In the genomic region with DNA sequence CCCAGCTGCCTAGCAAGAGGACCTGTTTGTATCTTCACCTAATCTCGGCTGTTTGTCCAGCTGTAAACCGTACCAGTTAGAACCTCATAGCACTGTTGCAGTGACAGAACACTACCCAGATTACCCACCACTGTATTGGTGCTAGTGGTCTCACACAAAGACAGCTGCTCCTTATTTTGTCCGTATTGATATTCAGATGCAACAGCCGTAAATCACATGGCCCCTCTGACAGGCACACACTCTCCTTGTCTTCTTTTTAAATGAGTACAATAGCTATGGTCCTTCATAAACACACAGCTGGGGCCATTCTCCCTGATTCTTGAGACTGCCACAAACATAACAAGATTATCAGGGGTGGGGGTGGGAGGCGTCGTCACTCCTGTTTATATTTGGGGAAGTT, we compare ENCODE assay signal across 13 mouse cellular contexts. TPM values are rescaled to one million over a fixed set of nuclear protein-coding genes. Genes with fewer than 3 reads are reported as not detected.
DNase-seq lines count a peak whose midpoint lies in the region; ATAC-seq and TF ChIP-seq lines count a peak whose summit lies in the region.
"Had no signal": no experiment of that assay in that cellular context is flagged by ENCODE, and none has a peak within 500 bp of the region (broad histone marks: within the 10 kb centered on the region; RNA-seq: fewer than 3 reads in every experiment).

No protein-coding gene starts in this region.

- no peaks in the 10 kb centered on the region for H3K9me3 ChIP-seq in MEL (replicated peaks; ENCODE audit: insufficient read depth, low read length)
- H3K9me3 ChIP-seq in forebrain, embryonic 12.5 days = no peaks in the 10 kb centered on the region
- no peaks in the 10 kb centered on the region for H3K9me3 ChIP-seq in hindbrain, embryonic 15.5 days
- H3K9me3 ChIP-seq in midbrain, postnatal 0 days (ENCODE audit: low read length) = no peaks in the 10 kb centered on the region
- no peaks in the 10 kb centered on the region for H3K9me3 ChIP-seq in kidney, embryonic 16.5 days (ENCODE audit: low read length)
- H3K9me3 ChIP-seq: intestine, embryonic 15.5 days had no signal

- TF ChIP-seq RAD21 in MEL (IDR thresholded peaks at IDR 0.05; ENCODE audit: low read depth, low read length) = no peak

- no peaks in the 10 kb centered on the region for H3K79me2 ChIP-seq in MEL (ENCODE audit: control insufficient read depth, insufficient read depth, low read length, poor library complexity)

- peak; percentile 7 for DNase-seq in MEL (ENCODE audit: low read depth, low spot score)
- DNase-seq in midbrain, postnatal 0 days (ENCODE audit: low spot score) = no peak
- DNase-seq in cerebellum, adult 9-11 months = no peak
- DNase-seq in frontal cortex, postnatal 10 days (ENCODE audit: low spot score in 2 of 2) = no peak
- DNase-seq: adrenal gland, adult 8-10 months; heart, adult 11 months; kidney, postnatal 4 days had no signal

- peak; percentile 72 for ATAC-seq in forebrain, embryonic 12.5 days (ENCODE audit: low FRiP score)
- no peak for ATAC-seq in hindbrain, embryonic 15.5 days (ENCODE audit: low FRiP score, low read depth)
- no peak for ATAC-seq in midbrain, postnatal 0 days (ENCODE audit: low FRiP score)
- ATAC-seq in kidney, embryonic 16.5 days (ENCODE audit: low FRiP score, low TSS enrichment) = no peak
- no peak for ATAC-seq in megakaryocyte progenitor cell, adult 5-6 weeks (replicated peaks; ENCODE audit: poor library complexity)

- 5% methylated on average over 6 of the region's 6 CpGs for WGBS in forebrain, embryonic 12.5 days
- 11% methylated on average over 6 of the region's 6 CpGs for WGBS in hindbrain, embryonic 15.5 days
- 9% methylated on average over 6 of the region's 6 CpGs for WGBS in midbrain, postnatal 0 days
- WGBS in kidney, embryonic 16.5 days = 46% methylated on average over 6 of the region's 6 CpGs

- TF ChIP-seq EP300 in MEL (IDR thresholded peaks at IDR 0.05; ENCODE audit: low read depth in 1 of 2, low read length in 2 of 2) = no peak

- H3K27ac ChIP-seq in MEL (ENCODE audit: control insufficient read depth, low read depth, low read length) = no peak overlapping the region
- peak overlapping the region; percentile 27; the same call in 1 of the 2 replicates for H3K27ac ChIP-seq in forebrain, embryonic 12.5 days
- no peak overlapping the region; the same call in 1 of the 2 replicates for H3K27ac ChIP-seq in hindbrain, embryonic 15.5 days (replicated peaks)
- H3K27ac ChIP-seq in midbrain, postnatal 0 days (ENCODE audit: low read depth, low read length) = no peak overlapping the region
- no peak overlapping the region for H3K27ac ChIP-seq in kidney, embryonic 16.5 days (ENCODE audit: low read length)
- H3K27ac ChIP-seq: intestine, embryonic 15.5 days had no signal

- H3K27me3 ChIP-seq in MEL (ENCODE audit: control insufficient read depth in 1 of 2, insufficient read depth in 2 of 2, low read length in 2 of 2) = no peaks in the 10 kb centered on the region
- H3K27me3 ChIP-seq in forebrain, embryonic 12.5 days = peaks cover 4% of the 10 kb centered on the region; the same call in 1 of the 2 replicates
- no peaks in the 10 kb centered on the region for H3K27me3 ChIP-seq in hindbrain, embryonic 15.5 days
- no peaks in the 10 kb centered on the region for H3K27me3 ChIP-seq in midbrain, postnatal 0 days (ENCODE audit: insufficient read depth, low read length)
- no peaks in the 10 kb centered on the region for H3K27me3 ChIP-seq in kidney, embryonic 16.5 days (ENCODE audit: insufficient read depth, low read length)
- H3K27me3 ChIP-seq: intestine, embryonic 15.5 days had no signal

- TF ChIP-seq POLR2A in MEL (IDR thresholded peaks at IDR 0.05; ENCODE audit: control insufficient read depth in 1 of 2, insufficient read depth in 1 of 2, low read depth in 1 of 2, low read length in 2 of 2, poor library complexity in 1 of 2) = no peak

- no peaks in the 10 kb centered on the region for H3K36me3 ChIP-seq in MEL (ENCODE audit: control insufficient read depth in 1 of 2, insufficient read depth in 2 of 2, low read length in 2 of 2)
- H3K36me3 ChIP-seq in forebrain, embryonic 12.5 days (replicated peaks) = no peaks in the 10 kb centered on the region
- no peaks in the 10 kb centered on the region for H3K36me3 ChIP-seq in hindbrain, embryonic 15.5 days
- H3K36me3 ChIP-seq in midbrain, postnatal 0 days (ENCODE audit: insufficient read depth, low read length) = no peaks in the 10 kb centered on the region
- H3K36me3 ChIP-seq in kidney, embryonic 16.5 days (ENCODE audit: insufficient read depth, low read length) = no peaks in the 10 kb centered on the region
- H3K36me3 ChIP-seq: intestine, embryonic 15.5 days had no signal

- no peaks in the 10 kb centered on the region for H3K4me1 ChIP-seq in MEL (ENCODE audit: control insufficient read depth in 1 of 2, insufficient read depth in 2 of 2, low read length in 2 of 2)
- H3K4me1 ChIP-seq in forebrain, embryonic 12.5 days = peaks cover 14% of the 10 kb centered on the region
- H3K4me1 ChIP-seq in hindbrain, embryonic 15.5 days (replicated peaks) = peaks cover 12% of the 10 kb centered on the region; the same call in 1 of the 2 replicates
- H3K4me1 ChIP-seq in midbrain, postnatal 0 days (ENCODE audit: insufficient read depth, low read length) = 0 out of 2 replicates have a peak, but pooled peaks cover 5% of the 10 kb centered on the region
- no peaks in the 10 kb centered on the region for H3K4me1 ChIP-seq in kidney, embryonic 16.5 days (ENCODE audit: insufficient read depth, low read length)
- H3K4me1 ChIP-seq: intestine, embryonic 15.5 days had no signal

- H3K9ac ChIP-seq in MEL (ENCODE audit: control insufficient read depth, low read depth, low read length, poor library complexity, severe bottlenecking) = no peak overlapping the region
- H3K9ac ChIP-seq in forebrain, embryonic 12.5 days = 0 out of 2 replicates have a peak overlapping the region, but pooled peaks have one; percentile 0
- H3K9ac ChIP-seq in hindbrain, embryonic 15.5 days = 0 out of 2 replicates have a peak overlapping the region, but pooled peaks have one; percentile 22
- H3K9ac ChIP-seq in midbrain, postnatal 0 days (replicated peaks; ENCODE audit: low read length, poor library complexity, severe bottlenecking) = peak overlapping the region; percentile 29; the same call in 1 of the 2 replicates
- H3K9ac ChIP-seq in kidney, embryonic 16.5 days (replicated peaks; ENCODE audit: low read length) = no peak overlapping the region
- H3K9ac ChIP-seq: intestine, embryonic 15.5 days had no signal

- peak overlapping the region; percentile 51 for H3K4me2 ChIP-seq in forebrain, embryonic 12.5 days
- peak overlapping the region; percentile 53 for H3K4me2 ChIP-seq in hindbrain, embryonic 15.5 days
- H3K4me2 ChIP-seq in midbrain, postnatal 0 days (ENCODE audit: low read depth, low read length, poor library complexity, severe bottlenecking) = peak overlapping the region; percentile 51
- H3K4me2 ChIP-seq in kidney, embryonic 16.5 days (replicated peaks; ENCODE audit: low read depth, low read length) = no peak overlapping the region
- H3K4me2 ChIP-seq: liver, embryonic 11.5 days had no signal

- no peak overlapping the region for H3K4me3 ChIP-seq in MEL (ENCODE audit: control insufficient read depth in 1 of 2, insufficient read depth in 1 of 2, low read depth in 2 of 2, low read length in 2 of 2)
- H3K4me3 ChIP-seq in forebrain, embryonic 12.5 days (replicated peaks) = peak overlapping the region; percentile 4
- H3K4me3 ChIP-seq in hindbrain, embryonic 15.5 days = peak overlapping the region; percentile 33
- peak overlapping the region; percentile 33 for H3K4me3 ChIP-seq in midbrain, postnatal 0 days (ENCODE audit: low read depth, low read length)
- no peak overlapping the region for H3K4me3 ChIP-seq in kidney, embryonic 16.5 days (ENCODE audit: low read length)
- H3K4me3 ChIP-seq: intestine, embryonic 15.5 days had no signal

- TF ChIP-seq CTCF in MEL (IDR thresholded peaks at IDR 0.05 in 2 of 3, conservative IDR thresholded peaks at IDR 0.05 in 1 of 3; ENCODE audit: control insufficient read depth in 1 of 3, insufficient read depth in 1 of 3, low read depth in 2 of 3, low read length in 3 of 3, poor library complexity in 1 of 3, severe bottlenecking in 1 of 3) = no peak
- no peak for TF ChIP-seq CTCF in midbrain, postnatal 0 days (IDR thresholded peaks at IDR 0.05)

TF ChIP-seq in MEL, 35 proteins besides CTCF, POLR2A, EP300 and RAD21 (continues in another document):
- TF ChIP-seq NELFE (IDR thresholded peaks at IDR 0.05; ENCODE audit: low read depth, low read length) (no peak), MAZ (IDR thresholded peaks at IDR 0.05; ENCODE audit: low read depth, low read length) (no peak), TCF12 (IDR thresholded peaks at IDR 0.05; ENCODE audit: low read depth, low read length) (no peak), ZKSCAN1 (IDR thresholded peaks at IDR 0.05; ENCODE audit: low read depth, low read length) (no peak), HCFC1 (IDR thresholded peaks at IDR 0.05; ENCODE audit: low read depth, low read length) (no peak), ZMIZ1 (IDR thresholded peaks at IDR 0.05; ENCODE audit: low read depth, low read length) (no peak), MAX (IDR thresholded peaks at IDR 0.05; ENCODE audit: low read length) (no peak)

RNA-seq across cellular contexts. Expression of a gene that starts 1.0 kb away (rescaled TPM):
- total RNA-seq in MEL (2012; rRNA removed) = not detected in 2 replicates
- not detected for polyA plus RNA-seq in MEL (2012; ENCODE audit: insufficient read depth in 1 of 2, insufficient read length in 2 of 2, low read depth in 1 of 2, low replicate concordance in 2 of 2, missing spikeins in 1 of 2)
- 2.6 and 3.1 TPM in 2 replicates for polyA plus RNA-seq in forebrain, embryonic 12.5 days (2016; fragmentation: Nextera tagmentation; extraction: Ambion mirVana)
- 1.4 and 1.5 TPM in 2 replicates for polyA plus RNA-seq in hindbrain, embryonic 15.5 days (2015; fragmentation: Nextera tagmentation; extraction: Ambion mirVana)
- 3.0 and 7.9 TPM in 2 replicates for total RNA-seq in midbrain, postnatal 0 days (2014; rRNA removed)
- 1.1 and 1.8 TPM in 2 replicates for polyA plus RNA-seq in midbrain, postnatal 0 days (2015; fragmentation: Nextera tagmentation; extraction: Ambion mirVana)
- 0.20 and 0.24 TPM in 2 replicates for polyA plus RNA-seq in kidney, embryonic 16.5 days (2015; fragmentation: Nextera tagmentation; extraction: Ambion mirVana)
- not detected in 2 replicates for total RNA-seq in megakaryocyte progenitor cell, adult 5-6 weeks (2015)
- not detected in 2 replicates for total RNA-seq in megakaryocyte progenitor cell, adult 5-6 weeks (2017)
- total RNA-seq: adrenal gland, adult 8-10 months had no signal

RNA-seq across cellular contexts. Expression of a gene that starts 46.2 kb away (rescaled TPM):
- 8.4 and 9.3 TPM in 2 replicates for total RNA-seq in MEL (2012; rRNA removed)
- 1 to 10 TPM in 1 of 2 experiments, not detected in 1; 7.6 TPM for polyA plus RNA-seq in MEL (2012; ENCODE audit: insufficient read depth in 1 of 2, insufficient read length in 2 of 2, low read depth in 1 of 2, low replicate concordance in 2 of 2, missing spikeins in 1 of 2)
- 26.2 TPM in 2 replicates for polyA plus RNA-seq in forebrain, embryonic 12.5 days (2016; fragmentation: Nextera tagmentation; extraction: Ambion mirVana)
- polyA plus RNA-seq in hindbrain, embryonic 15.5 days (2015; fragmentation: Nextera tagmentation; extraction: Ambion mirVana) = 13.6 and 15.1 TPM in 2 replicates
- 54.5 and 65.1 TPM in 2 replicates for total RNA-seq in midbrain, postnatal 0 days (2014; rRNA removed)
- 11.9 and 13.2 TPM in 2 replicates for polyA plus RNA-seq in midbrain, postnatal 0 days (2015; fragmentation: Nextera tagmentation; extraction: Ambion mirVana)
- 9.1 and 9.9 TPM in 2 replicates for polyA plus RNA-seq in kidney, embryonic 16.5 days (2015; fragmentation: Nextera tagmentation; extraction: Ambion mirVana)
- total RNA-seq in megakaryocyte progenitor cell, adult 5-6 weeks (2015) = 12.0 and 14.5 TPM in 2 replicates
- 18.2 and 18.8 TPM in 2 replicates for total RNA-seq in megakaryocyte progenitor cell, adult 5-6 weeks (2017)

Comparison
In these comparisons a context has a peak if more than half of its experiments do, and no peak if none do; other contexts are left out.
1. H3K4me3 ChIP-seq: peak in forebrain, embryonic 12.5 days (single experiment), hindbrain, embryonic 15.5 days (single experiment) and midbrain, postnatal 0 days (single experiment); none in MEL (0 of 2) and kidney, embryonic 16.5 days (single experiment).
2. H3K9ac ChIP-seq: peak in forebrain, embryonic 12.5 days (single experiment), hindbrain, embryonic 15.5 days (single experiment) and midbrain, postnatal 0 days (single experiment); none in MEL (single experiment) and kidney, embryonic 16.5 days (single experiment).